Mouse (Mus musculus): ENCODE results near the gene St3gal6.

- no peak for TF ChIP-seq CTCF (IDR thresholded peaks at IDR 0.05; ENCODE audit: insufficient read depth, low read length)
- TF ChIP-seq POLR2A (IDR thresholded peaks at IDR 0.05; ENCODE audit: borderline replicate concordance, extremely low read depth, low read depth, low read length): no peak
Measured at GRCm38 (mm10) chr16:58512887-58513286, 11.2 kb downstream of the St3gal6 start.

Data from lung, adult 2 months (tissue).